Mouse (Mus musculus) stomach, embryonic 14.5 days (tissue): Measurements from ENCODE around the gene Prkca. TPM values are rescaled to one million over a fixed set of nuclear protein-coding genes. Genes with fewer than 3 reads are reported as not detected.
A peak's percentile ranks its signal among the peaks of the same experiment; 100 is the strongest.

ENCODE experiments used
- ATAC-seq: fragments of 200-750 bp; cut with Nextera tagmentation; 2 replicates; pipeline ENCODE4 v1.8.0; 2017; ENCODE audit warnings: low read depth, moderate TSS enrichment; ENCODE audit not compliant: insufficient number of reproducible peaks, insufficient read depth, low FRiP score
- H3K27ac ChIP-seq: fragments of 300-500 bp; sonication (generic); 2 replicates; pipeline ENCODE4 v1.5.1; 2014; ENCODE audit warnings: mild to moderate bottlenecking, low read length, moderate library complexity, mixed read lengths
- H3K27me3 ChIP-seq: fragments of 300-500 bp; sonication (generic); 2 replicates; pipeline ENCODE4 v1.6.1; 2014; ENCODE audit warnings: low read length, control low read depth, mixed read lengths; ENCODE audit not compliant: control insufficient read depth, insufficient read depth
- H3K36me3 ChIP-seq: fragments of 300-500 bp; sonication (generic); 2 replicates; pipeline ENCODE4 v1.6.1; 2014; ENCODE audit warnings: mild to moderate bottlenecking, control low read depth, low read length, moderate library complexity, mixed read lengths; ENCODE audit not compliant: control insufficient read depth, insufficient read depth
- H3K4me1 ChIP-seq: fragments of 300-500 bp; sonication (generic); 2 replicates; pipeline ENCODE4 v1.6.1; 2014; ENCODE audit warnings: low read length, control low read depth, mixed read lengths; ENCODE audit not compliant: control insufficient read depth, insufficient read depth
- H3K4me2 ChIP-seq: fragments of 300-500 bp; sonication (generic); replicated peaks from 2 replicates; pipeline ENCODE4 v1.6.1; 2014; ENCODE audit warnings: low read depth, low read length, control low read depth
- H3K4me3 ChIP-seq: fragments of 300-500 bp; sonication (generic); 2 replicates; pipeline ENCODE4 v1.5.1; 2014; ENCODE audit warnings: low read depth, low read length, control low read depth
- H3K9ac ChIP-seq: fragments of 300-500 bp; sonication (generic); replicated peaks from 2 replicates; pipeline ENCODE4 v1.6.1; 2014; ENCODE audit warnings: low read depth, mild to moderate bottlenecking, control low read depth, low read length, moderate library complexity, mixed read lengths
- H3K9me3 ChIP-seq: fragments of 300-500 bp; sonication (generic); 2 replicates; pipeline ENCODE4 v1.6.1; 2016; ENCODE audit warnings: low read depth, low read length, control low read depth; ENCODE audit not compliant: control insufficient read depth
- WGBS: fragments of 180-500 bp; shearing (Covaris S2); extraction: QIAGEN DNeasy Blood & Tissue Kit; methylation state at CpG from one replicate; pipeline ENCODE4 v1.1.7; 2014; 5-methylcytosine and 5-hydroxymethylcytosine counted together
- polyA plus RNA-seq: library from polyadenylated mRNA; unstranded; fragments of >200 nt; fragmentation: Nextera tagmentation; extraction: Ambion mirVana; gene quantifications from 2 replicates; pipeline ENCODE4 v1.2.1, GENCODE M21; 2014

Prkca gene
- polyA plus RNA-seq, 1 experiment from 2014 or later, result 8.6 TPM

- H3K36me3 ChIP-seq, result no peaks in the 10 kb centered on the region
- 0 out of 2 replicates have a peak, but pooled peaks cover 3% of the 10 kb centered on the region for H3K4me1 ChIP-seq
- no peak for ATAC-seq
- no peak overlapping the region for H3K9ac ChIP-seq
- H3K27me3 ChIP-seq, result no peaks in the 10 kb centered on the region
- 54% methylated on average over 13 of the region's 13 CpGs for WGBS
- H3K9me3 ChIP-seq, result no peaks in the 10 kb centered on the region
- H3K4me2 ChIP-seq, result no peak overlapping the region
- no peak overlapping the region for H3K4me3 ChIP-seq
- H3K27ac ChIP-seq, result no peak overlapping the region
Observed at GRCm38 (mm10) chr11:108223613-108224232, 120.0 kb downstream of the Prkca start.

DNA sequence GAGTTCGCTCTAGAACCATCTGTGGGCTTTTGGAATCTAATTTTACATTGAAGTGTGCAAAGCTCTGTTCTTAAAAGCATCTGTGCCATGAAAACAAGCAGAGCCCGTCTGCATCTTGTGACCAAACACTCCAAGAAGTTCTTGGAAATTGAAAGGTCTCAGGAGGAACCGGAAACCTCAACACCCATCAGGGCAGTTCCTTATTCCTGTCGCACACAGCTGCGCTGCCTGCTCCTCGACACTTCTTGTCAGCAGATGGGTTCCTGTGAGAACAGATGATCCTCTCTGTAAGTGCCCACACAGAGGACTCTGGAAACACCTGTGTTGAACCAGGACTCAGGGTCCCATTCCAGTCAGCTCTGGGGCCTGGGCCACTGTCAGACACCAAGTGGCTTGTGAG lies 120.6 kb downstream of the Prkca start:
- Histone ChIP-seq H3K27ac (no peak overlapping the region), H3K9ac (no peak overlapping the region), H3K36me3 (no peaks in the 10 kb centered on the region), H3K9me3 (no peaks in the 10 kb centered on the region), H3K4me1 (0 out of 2 replicates have a peak, but pooled peaks cover 3% of the 10 kb centered on the region), H3K27me3 (no peaks in the 10 kb centered on the region), H3K4me2 (no peak overlapping the region), H3K4me3 (no peak overlapping the region)
- WGBS, result 79% methylated on average over 6 of the region's 6 CpGs
- ATAC-seq, result no peak

DNA sequence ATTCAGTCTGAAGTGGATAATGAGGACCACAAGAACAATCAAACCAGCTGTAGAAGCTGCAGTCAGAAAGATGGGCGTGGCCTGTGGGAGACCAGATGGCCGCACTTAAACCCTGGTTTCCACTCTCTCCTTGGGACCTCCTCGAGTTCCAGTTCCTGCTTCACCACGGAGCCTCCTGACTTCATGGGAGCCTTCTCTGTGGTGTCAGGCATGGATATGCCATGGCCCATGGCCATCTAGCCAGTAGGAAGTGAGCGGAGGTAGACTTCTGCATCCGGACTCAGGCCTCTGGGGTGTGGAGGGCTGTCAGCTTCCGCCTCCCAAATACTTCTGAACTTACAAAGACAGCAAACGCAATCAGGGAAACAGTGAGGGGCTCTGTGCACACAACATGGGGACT lies 121.1 kb downstream of the Prkca start:
- H3K4me1 ChIP-seq, result 0 out of 2 replicates have a peak, but pooled peaks cover 3% of the 10 kb centered on the region
- H3K4me3 ChIP-seq, result no peak overlapping the region
- no peak overlapping the region for H3K4me2 ChIP-seq
- H3K9ac ChIP-seq, result no peak overlapping the region
- H3K9me3 ChIP-seq, result no peaks in the 10 kb centered on the region
- ATAC-seq, result no peak
- 69% methylated on average over 8 of the region's 8 CpGs for WGBS
- no peaks in the 10 kb centered on the region for H3K36me3 ChIP-seq
- H3K27me3 ChIP-seq, result no peaks in the 10 kb centered on the region
- no peak overlapping the region for H3K27ac ChIP-seq

- 85% methylated on average over 3 of the region's 3 CpGs for WGBS
- Histone ChIP-seq H3K4me3 (no peak overlapping the region), H3K27me3 (no peaks in the 10 kb centered on the region), H3K9me3 (no peaks in the 10 kb centered on the region), H3K9ac (no peak overlapping the region), H3K4me1 (0 out of 2 replicates have a peak, but pooled peaks cover 5% of the 10 kb centered on the region), H3K4me2 (no peak overlapping the region), H3K36me3 (no peaks in the 10 kb centered on the region), H3K27ac (no peak overlapping the region)
- ATAC-seq, result no peak
Observed at GRCm38 (mm10) chr11:108222026-108222425, 121.7 kb downstream of the Prkca start.

DNA sequence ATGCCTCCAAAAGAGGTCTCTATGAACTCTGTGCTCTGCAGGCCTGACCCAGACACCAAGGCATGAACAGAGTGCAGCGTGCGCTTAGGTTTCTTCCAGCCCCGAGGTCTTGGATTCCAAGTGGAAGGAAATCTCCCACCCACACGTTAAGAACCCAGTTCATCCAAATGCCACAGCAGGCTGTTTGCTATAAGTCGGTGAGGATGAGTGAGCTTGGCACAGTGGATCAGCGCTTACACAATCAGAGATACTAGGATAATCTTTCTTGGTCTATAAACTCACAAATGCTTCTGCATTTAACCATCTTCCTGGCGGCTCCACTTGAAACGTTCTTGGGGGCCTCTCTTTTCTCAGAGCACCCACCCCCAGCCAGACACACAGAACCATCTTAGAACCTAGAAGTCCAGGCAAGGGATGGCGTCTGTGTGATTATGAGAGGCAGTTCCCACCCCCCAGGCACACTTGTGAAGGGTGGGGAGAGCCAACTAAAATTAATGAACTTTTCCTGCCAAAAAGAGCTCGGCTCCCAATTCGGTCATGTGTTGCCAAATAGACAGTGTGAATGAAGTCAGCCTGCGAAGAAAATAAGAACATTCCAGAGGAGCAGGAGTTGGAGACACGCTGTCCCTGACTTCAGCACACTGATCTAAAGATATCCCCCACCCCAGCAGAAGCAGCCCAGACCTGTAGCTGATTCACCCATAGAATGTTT lies 122.4 kb downstream of the Prkca start:
- H3K4me3 ChIP-seq, result no peak overlapping the region
- WGBS, result 65% methylated on average over 13 of the region's 13 CpGs
- no peaks in the 10 kb centered on the region for H3K9me3 ChIP-seq
- H3K4me2 ChIP-seq, result no peak overlapping the region
- H3K4me1 ChIP-seq, result peaks cover 10% of the 10 kb centered on the region
- H3K27ac ChIP-seq, result no peak overlapping the region
- no peak for ATAC-seq
- no peaks in the 10 kb centered on the region for H3K36me3 ChIP-seq
- no peaks in the 10 kb centered on the region for H3K27me3 ChIP-seq
- no peak overlapping the region for H3K9ac ChIP-seq

DNA sequence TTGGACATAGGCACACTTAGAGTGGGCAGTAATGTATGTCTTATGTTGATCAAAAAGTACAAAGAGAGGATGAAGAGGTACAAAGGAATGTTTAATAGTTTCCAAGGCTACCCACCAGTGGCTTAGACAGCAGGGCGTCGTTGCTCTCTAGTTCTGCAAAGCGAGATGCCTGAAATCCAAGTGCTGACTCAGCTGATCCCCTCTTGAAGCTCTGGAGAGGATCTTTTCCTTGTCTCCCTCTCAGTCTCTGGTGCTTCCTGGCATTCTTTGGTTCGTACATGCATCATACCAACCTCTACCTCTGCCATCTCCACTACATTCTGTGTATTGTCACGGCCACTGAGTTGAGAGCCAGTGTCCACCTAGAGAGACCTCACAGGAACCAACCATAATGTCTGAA lies 123.1 kb downstream of the Prkca start:
- Histone ChIP-seq H3K36me3 (no peaks in the 10 kb centered on the region), H3K9me3 (no peaks in the 10 kb centered on the region), H3K27ac (no peak overlapping the region), H3K9ac (no peak overlapping the region), H3K4me1 (peaks cover 15% of the 10 kb centered on the region), H3K4me3 (no peak overlapping the region), H3K27me3 (no peaks in the 10 kb centered on the region), H3K4me2 (no peak overlapping the region)
- ATAC-seq, result no peak
- 82% methylated on average over 5 of the region's 5 CpGs for WGBS

GRCm38 (mm10) chr11:108217043-108217442 lies 126.7 kb downstream of the Prkca start:
- 63% methylated on average over 8 of the region's 8 CpGs for WGBS
- ATAC-seq, result peak; percentile 38; the same call in 1 of the 2 replicates
- peaks cover 21% of the 10 kb centered on the region for H3K4me1 ChIP-seq

DNA sequence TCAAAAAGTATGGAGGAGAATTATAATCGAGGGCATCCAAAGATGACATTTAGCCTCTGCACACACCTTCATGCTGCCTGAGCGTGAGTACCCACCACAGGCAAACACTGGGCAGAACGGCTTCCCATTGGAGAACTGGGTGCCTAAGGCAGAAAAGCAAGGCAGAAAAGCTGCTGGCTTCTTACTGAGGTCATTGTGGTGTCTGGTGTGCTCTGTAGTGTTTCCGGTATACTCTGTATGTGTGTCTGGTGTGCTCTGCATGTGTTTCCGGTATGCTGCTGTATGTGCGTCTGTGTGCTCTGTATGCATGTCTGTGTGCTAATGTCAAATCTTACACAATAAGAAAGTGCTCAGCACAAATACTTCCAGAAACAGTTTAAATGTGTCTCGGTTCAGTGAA lies 127.7 kb downstream of the Prkca start:
- Histone ChIP-seq H3K36me3 (no peaks in the 10 kb centered on the region), H3K9me3 (no peaks in the 10 kb centered on the region), H3K27ac (peak overlapping the region; percentile 33; the same call in 1 of the 2 replicates), H3K4me1 (peaks cover 24% of the 10 kb centered on the region), H3K4me3 (no peak overlapping the region), H3K9ac (no peak overlapping the region), H3K4me2 (no peak overlapping the region), H3K27me3 (no peaks in the 10 kb centered on the region)
- WGBS, result 81% methylated on average over 7 of the region's 7 CpGs
- ATAC-seq, result no peak

More at GRCm38 (mm10) chr11:108217043-108217442, 126.7 kb downstream of the Prkca start:
- H3K4me2 ChIP-seq, result no peak overlapping the region
- H3K4me3 ChIP-seq, result no peak overlapping the region
- H3K9me3 ChIP-seq, result no peaks in the 10 kb centered on the region
- no peak overlapping the region for H3K9ac ChIP-seq
- no peak overlapping the region for H3K27ac ChIP-seq
- H3K36me3 ChIP-seq, result no peaks in the 10 kb centered on the region
- no peaks in the 10 kb centered on the region for H3K27me3 ChIP-seq
